In genomic region chr1:73032491-73032890, GRCm38 (mm10) we compare ENCODE assay signal across 38 mouse cellular contexts. TPM values are rescaled to one million over a fixed set of nuclear protein-coding genes. Genes with fewer than 3 reads are reported as not detected.
"Had no signal": no experiment of that assay in that cellular context is flagged by ENCODE, and none has a peak within 500 bp of the region (broad histone marks: within the 10 kb centered on the region; RNA-seq: fewer than 3 reads in every experiment).

No protein-coding gene starts in this region.

- DNase-seq: gastrocnemius, adult 2 months; gastrocnemius, postnatal 10 days; gastrocnemius, postnatal 25 days; heart, adult 2 months; heart, postnatal 14 days; heart, postnatal 4 days; kidney, adult 18-20 months; kidney, adult 8-10 months; kidney, postnatal 10 days; kidney, postnatal 25 days; kidney, postnatal 4 days; liver; liver, embryonic 13.5 days had no signal

- H3K27ac ChIP-seq: gastrocnemius, adult 2 months; heart, adult 2 months; heart, embryonic 13.5 days; heart, embryonic 15.5 days; hindbrain, embryonic 13.5 days; intestine, embryonic 15.5 days; layer of hippocampus, adult 2 months; left cerebral cortex, adult 2 months; limb, embryonic 10.5 days; limb, embryonic 12.5 days; liver, embryonic 13.5 days; liver, embryonic 15.5 days had no signal

- H3K4me1 ChIP-seq: heart, embryonic 15.5 days; hindbrain, embryonic 13.5 days; intestine, embryonic 15.5 days; limb, embryonic 12.5 days had no signal

- H3K4me3 ChIP-seq: gastrocnemius, adult 2 months; heart, adult 2 months; heart, embryonic 13.5 days; heart, embryonic 15.5 days; hindbrain, embryonic 13.5 days; intestine, embryonic 15.5 days; layer of hippocampus, adult 2 months; left cerebral cortex, adult 2 months; limb, embryonic 10.5 days; limb, embryonic 12.5 days; liver, embryonic 13.5 days; liver, embryonic 15.5 days had no signal

- H3K36me3 ChIP-seq: heart, embryonic 13.5 days; heart, embryonic 15.5 days; hindbrain, embryonic 13.5 days; intestine, embryonic 15.5 days; limb, embryonic 10.5 days; limb, embryonic 12.5 days; liver, embryonic 13.5 days; liver, embryonic 15.5 days had no signal

- H3K27me3 ChIP-seq: heart, embryonic 13.5 days; heart, embryonic 15.5 days; hindbrain, embryonic 13.5 days; intestine, embryonic 15.5 days; liver, embryonic 13.5 days; liver, embryonic 15.5 days had no signal

- H3K9me3 ChIP-seq: heart, embryonic 13.5 days; heart, embryonic 15.5 days; hindbrain, embryonic 13.5 days; intestine, embryonic 15.5 days; limb, embryonic 10.5 days; limb, embryonic 12.5 days; liver, embryonic 13.5 days; liver, embryonic 15.5 days had no signal

RNA-seq across cellular contexts. Expression of gene Tnp1, which starts 16.8 kb away (rescaled TPM):
- total RNA-seq: gastrocnemius, adult 2 months; gastrocnemius, postnatal 10 days; gastrocnemius, postnatal 25 days; gastrocnemius, postnatal 4 days; granulocyte monocyte progenitor cell, adult 5-6 weeks; heart, adult 2 months; heart, postnatal 14 days; heart, postnatal 4 days; layer of hippocampus, adult 2 months; layer of hippocampus, postnatal 10 days; layer of hippocampus, postnatal 25 days; left cerebral cortex, adult 2 months; left cerebral cortex, postnatal 14 days; left cerebral cortex, postnatal 36 days had no signal
- polyA plus RNA-seq: heart, embryonic 11.5 days; heart, embryonic 13.5 days; heart, embryonic 15.5 days; heart, postnatal 0 days; hindbrain, embryonic 11.5 days; hindbrain, embryonic 13.5 days; hindbrain, embryonic 16.5 days; inflammation-experienced regulatory T-cells, adult 6 months; intestine, embryonic 15.5 days; intestine, postnatal 0 days; kidney, embryonic 14.5 days; kidney, embryonic 16.5 days; limb, embryonic 10.5 days; limb, embryonic 12.5 days; limb, embryonic 14.5 days; liver, embryonic 11.5 days; liver, embryonic 13.5 days; liver, embryonic 15.5 days had no signal
